Mouse (Mus musculus) frontal cortex, postnatal 36 days (tissue): ENCODE measurements at regions not wholly inside any gene's neighbourhood (a gene's known extent, or its start where the extent isn't known, plus 50 kb on each side); places are given as distances from the start of the nearest gene placed in this dataset.
A peak's percentile ranks its signal among the peaks of the same experiment; 100 is the strongest.

ENCODE experiments used
- DNase-seq, 2 experiments: peaks; one replicate each; pipeline ENCODE4 v3.0.0; 2022; ENCODE audit warnings: low spot score in 2 of 2

GRCm38 (mm10) chr12:94155110-94155858, 1536.7 kb upstream of the Flrt2 start:
- no peak for DNase-seq

- no peak for DNase-seq
Measured at GRCm38 (mm10) chr12:94182358-94182757, 1509.7 kb upstream of the Flrt2 start.

GRCm38 (mm10) chr12:94190620-94191081, 1501.4 kb upstream of the Flrt2 start:
- no peak for DNase-seq

- DNase-seq, result no peak
Measured at GRCm38 (mm10) chr12:94217906-94218305, 1474.1 kb upstream of the Flrt2 start.

GRCm38 (mm10) chr12:94229894-94230293, 1462.1 kb upstream of the Flrt2 start:
- DNase-seq, result no peak

- no peak for DNase-seq
Measured at GRCm38 (mm10) chr12:94245366-94245765, 1446.7 kb upstream of the Flrt2 start.

GRCm38 (mm10) chr12:94247362-94247761, 1444.7 kb upstream of the Flrt2 start:
- no peak for DNase-seq

GRCm38 (mm10) chr12:94252957-94253633, 1438.9 kb upstream of the Flrt2 start:
- no peak for DNase-seq

- DNase-seq, result peak in 1 of 2 experiments; percentile 3
Measured at GRCm38 (mm10) chr12:94280946-94281345, 1411.1 kb upstream of the Flrt2 start.

- no peak for DNase-seq
Measured at GRCm38 (mm10) chr12:94282931-94283330, 1409.1 kb upstream of the Flrt2 start.

GRCm38 (mm10) chr12:94283572-94283971, 1408.5 kb upstream of the Flrt2 start:
- no peak for DNase-seq

- DNase-seq, result no peak
Measured at GRCm38 (mm10) chr12:94297864-94298263, 1394.2 kb upstream of the Flrt2 start.

GRCm38 (mm10) chr12:94332351-94332750, 1359.7 kb upstream of the Flrt2 start:
- DNase-seq, result no peak

GRCm38 (mm10) chr12:94334671-94335070, 1357.4 kb upstream of the Flrt2 start:
- no peak for DNase-seq

GRCm38 (mm10) chr12:94349623-94350156, 1342.3 kb upstream of the Flrt2 start:
- no peak for DNase-seq

- no peak for DNase-seq
Measured at GRCm38 (mm10) chr12:94364269-94364668, 1327.8 kb upstream of the Flrt2 start.

- no peak for DNase-seq
Measured at GRCm38 (mm10) chr12:94399991-94400390, 1292.0 kb upstream of the Flrt2 start.

GRCm38 (mm10) chr12:94420918-94421317, 1271.1 kb upstream of the Flrt2 start:
- DNase-seq, result no peak

GRCm38 (mm10) chr12:94421743-94422142, 1270.3 kb upstream of the Flrt2 start:
- DNase-seq, result no peak

GRCm38 (mm10) chr12:94424340-94424981, 1267.6 kb upstream of the Flrt2 start:
- DNase-seq, result no peak

- no peak for DNase-seq
Measured at GRCm38 (mm10) chr12:94449517-94449916, 1242.5 kb upstream of the Flrt2 start.

GRCm38 (mm10) chr12:94468027-94468426, 1224.0 kb upstream of the Flrt2 start:
- no peak for DNase-seq
